Mouse (Mus musculus): ENCODE data around the gene Eomes. TPM values are rescaled to one million over a fixed set of nuclear protein-coding genes. Genes with fewer than 3 reads are reported as not detected.

Gene Eomes
- total RNA-seq (2014; rRNA removed): not detected in 2 replicates
- polyA plus RNA-seq (2012; rRNA removed): 0.11 TPM in 1 of 2 replicates, not detected in the other

DNA sequence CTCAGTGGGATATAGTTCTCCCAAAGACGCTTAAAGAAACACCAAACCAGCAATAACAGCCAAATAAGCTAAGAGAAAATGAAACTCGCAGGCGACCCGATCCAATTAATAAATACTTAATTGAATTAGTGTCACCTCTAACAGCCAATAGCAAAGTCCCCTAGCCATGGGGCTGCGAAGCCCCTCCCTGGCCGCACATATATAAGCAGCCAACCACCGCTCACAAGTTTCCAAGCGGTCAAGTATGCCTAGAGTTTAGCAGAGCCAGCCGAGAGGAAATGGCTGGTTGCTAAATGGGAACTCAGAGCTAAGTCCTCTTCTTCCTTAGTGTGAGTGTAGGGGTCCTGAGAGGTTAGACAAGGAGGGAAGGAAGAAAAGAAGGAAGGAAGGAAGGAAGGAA, at the start of gene Eomes:
Gene Eomes, plus strand, starts transcription at position 252 of the 400 bp plus-strand sequence.
- H3K4me3 ChIP-seq (ENCODE audit: insufficient read depth, low read depth, low read length): peak within 1 kb of the TSS; percentile 33; the same call in 1 of the 2 replicates
- no peak within 1 kb of the TSS for H3K9ac ChIP-seq (ENCODE audit: low read depth, low read length)
- H3K27ac ChIP-seq (replicated peaks; ENCODE audit: insufficient read depth, low read depth, low read length): no peak within 1 kb of the TSS
- H3K79me2 ChIP-seq (ENCODE audit: control insufficient read depth, insufficient read depth, low read length): no peaks in the 10 kb centered on the region
- H3K4me1 ChIP-seq (ENCODE audit: control insufficient read depth, insufficient read depth, low read length): no peaks in the 10 kb centered on the region; the same call in 1 of the 2 replicates
- H3K36me3 ChIP-seq (ENCODE audit: control insufficient read depth, insufficient read depth, low read length): no peaks in the 10 kb centered on the region
- peaks cover 26% of the 10 kb centered on the region for H3K27me3 ChIP-seq (ENCODE audit: control insufficient read depth, insufficient read depth, low read length)
- WGBS: 2% methylated on average over 9 of the region's 9 CpGs
- TF ChIP-seq POLR2A (IDR thresholded peaks at IDR 0.05; ENCODE audit: extremely low read depth, insufficient read depth, low read length): no peak
- TF ChIP-seq CTCF (IDR thresholded peaks at IDR 0.05; ENCODE audit: low read depth, low read length): no peak
- DNase-seq (ENCODE audit: extremely low read depth, low read depth, low spot score): no peak

- Histone ChIP-seq H3K27ac (replicated peaks; ENCODE audit: insufficient read depth, low read depth, low read length) (no peak overlapping the region), H3K9ac (ENCODE audit: low read depth, low read length) (no peak overlapping the region), H3K27me3 (ENCODE audit: control insufficient read depth, insufficient read depth, low read length) (no peaks in the 10 kb centered on the region; the same call in 1 of the 2 replicates), H3K4me3 (ENCODE audit: insufficient read depth, low read depth, low read length) (no peak overlapping the region), H3K4me1 (ENCODE audit: control insufficient read depth, insufficient read depth, low read length) (no peaks in the 10 kb centered on the region), H3K79me2 (ENCODE audit: control insufficient read depth, insufficient read depth, low read length) (no peaks in the 10 kb centered on the region), H3K36me3 (ENCODE audit: control insufficient read depth, insufficient read depth, low read length) (no peaks in the 10 kb centered on the region)
- WGBS: 43% methylated on average over 9 of the region's 9 CpGs
- TF ChIP-seq POLR2A (IDR thresholded peaks at IDR 0.05; ENCODE audit: extremely low read depth, insufficient read depth, low read length): no peak
- no peak for TF ChIP-seq CTCF (IDR thresholded peaks at IDR 0.05; ENCODE audit: low read depth, low read length)
- no peak for DNase-seq (ENCODE audit: extremely low read depth, low read depth, low spot score)
Measured at GRCm38 (mm10) chr9:118444809-118445208, 33.2 kb upstream of the Eomes start.

GRCm38 (mm10) chr9:118449336-118449735, 28.7 kb upstream of the Eomes start:
- no peaks in the 10 kb centered on the region for H3K79me2 ChIP-seq (ENCODE audit: control insufficient read depth, insufficient read depth, low read length)
- WGBS: 84% methylated on average over 8 of the region's 8 CpGs
- no peak overlapping the region for H3K4me3 ChIP-seq (ENCODE audit: insufficient read depth, low read depth, low read length)
- DNase-seq (ENCODE audit: extremely low read depth, low read depth, low spot score): no peak
- H3K36me3 ChIP-seq (ENCODE audit: control insufficient read depth, insufficient read depth, low read length): no peaks in the 10 kb centered on the region
- H3K27ac ChIP-seq (replicated peaks; ENCODE audit: insufficient read depth, low read depth, low read length): no peak overlapping the region
- TF ChIP-seq CTCF (IDR thresholded peaks at IDR 0.05; ENCODE audit: low read depth, low read length) (no peak), POLR2A (IDR thresholded peaks at IDR 0.05; ENCODE audit: extremely low read depth, insufficient read depth, low read length) (no peak)
- no peaks in the 10 kb centered on the region for H3K4me1 ChIP-seq (ENCODE audit: control insufficient read depth, insufficient read depth, low read length)
- H3K27me3 ChIP-seq (ENCODE audit: control insufficient read depth, insufficient read depth, low read length): no peaks in the 10 kb centered on the region
- H3K9ac ChIP-seq (ENCODE audit: low read depth, low read length): no peak overlapping the region

GRCm38 (mm10) chr9:118453427-118453826, 24.6 kb upstream of the Eomes start:
- H3K4me1 ChIP-seq (ENCODE audit: control insufficient read depth, insufficient read depth, low read length): no peaks in the 10 kb centered on the region
- WGBS: 46% methylated on average over 9 of the region's 9 CpGs
- no peak overlapping the region for H3K4me3 ChIP-seq (ENCODE audit: insufficient read depth, low read depth, low read length)

DNA sequence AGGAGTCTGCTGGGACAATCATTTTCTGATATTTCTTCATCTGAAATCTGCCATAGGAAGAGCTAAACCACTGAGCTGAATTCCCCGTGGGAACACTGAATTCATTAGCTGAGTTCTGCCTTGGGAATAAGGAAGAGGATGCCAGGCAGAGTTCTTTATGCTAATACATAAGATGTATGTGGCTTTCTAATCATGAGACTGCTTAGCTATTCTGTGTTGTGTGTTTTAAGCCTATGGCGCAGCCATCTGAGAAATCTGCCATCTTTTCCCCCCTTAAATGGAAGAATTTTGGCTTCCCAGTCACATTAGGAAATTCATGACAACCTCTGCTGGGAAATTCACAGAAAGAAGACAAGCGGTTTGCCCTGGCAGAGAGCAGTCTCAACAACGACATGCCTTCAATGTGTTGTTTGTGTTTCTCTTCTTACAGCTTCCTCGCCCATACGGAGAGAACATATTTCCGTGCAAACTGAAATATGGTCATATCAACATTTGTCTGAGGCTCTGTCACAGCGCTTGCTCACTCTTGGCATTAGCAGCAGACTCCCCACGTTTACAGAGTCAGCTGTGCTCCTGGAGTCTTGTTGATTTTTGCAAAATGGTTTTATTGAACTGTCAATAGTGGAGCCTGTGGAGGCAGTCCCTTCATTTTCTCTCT, 22.7 kb upstream of the Eomes start:
- Histone ChIP-seq H3K4me3 (ENCODE audit: insufficient read depth, low read depth, low read length) (no peak overlapping the region), H3K79me2 (ENCODE audit: control insufficient read depth, insufficient read depth, low read length) (no peaks in the 10 kb centered on the region), H3K9ac (ENCODE audit: low read depth, low read length) (no peak overlapping the region), H3K4me1 (ENCODE audit: control insufficient read depth, insufficient read depth, low read length) (no peaks in the 10 kb centered on the region), H3K36me3 (ENCODE audit: control insufficient read depth, insufficient read depth, low read length) (no peaks in the 10 kb centered on the region), H3K27ac (replicated peaks; ENCODE audit: insufficient read depth, low read depth, low read length) (no peak overlapping the region), H3K27me3 (ENCODE audit: control insufficient read depth, insufficient read depth, low read length) (0 out of 2 replicates have a peak, but pooled peaks cover 7% of the 10 kb centered on the region)
- no peak for DNase-seq (ENCODE audit: extremely low read depth, low read depth, low spot score)
- TF ChIP-seq CTCF (IDR thresholded peaks at IDR 0.05; ENCODE audit: low read depth, low read length): no peak
- TF ChIP-seq POLR2A (IDR thresholded peaks at IDR 0.05; ENCODE audit: extremely low read depth, insufficient read depth, low read length): no peak
- 64% methylated on average over 9 of the region's 9 CpGs for WGBS

More at GRCm38 (mm10) chr9:118453427-118453826, 24.6 kb upstream of the Eomes start:
- no peaks in the 10 kb centered on the region for H3K36me3 ChIP-seq (ENCODE audit: control insufficient read depth, insufficient read depth, low read length)
- no peaks in the 10 kb centered on the region for H3K79me2 ChIP-seq (ENCODE audit: control insufficient read depth, insufficient read depth, low read length)
- DNase-seq (ENCODE audit: extremely low read depth, low read depth, low spot score): no peak
- TF ChIP-seq CTCF (IDR thresholded peaks at IDR 0.05; ENCODE audit: low read depth, low read length) (no peak), POLR2A (IDR thresholded peaks at IDR 0.05; ENCODE audit: extremely low read depth, insufficient read depth, low read length) (no peak)
- 0 out of 2 replicates have a peak, but pooled peaks cover 7% of the 10 kb centered on the region for H3K27me3 ChIP-seq (ENCODE audit: control insufficient read depth, insufficient read depth, low read length)
- no peak overlapping the region for H3K9ac ChIP-seq (ENCODE audit: low read depth, low read length)
- no peak overlapping the region for H3K27ac ChIP-seq (replicated peaks; ENCODE audit: insufficient read depth, low read depth, low read length)

DNA sequence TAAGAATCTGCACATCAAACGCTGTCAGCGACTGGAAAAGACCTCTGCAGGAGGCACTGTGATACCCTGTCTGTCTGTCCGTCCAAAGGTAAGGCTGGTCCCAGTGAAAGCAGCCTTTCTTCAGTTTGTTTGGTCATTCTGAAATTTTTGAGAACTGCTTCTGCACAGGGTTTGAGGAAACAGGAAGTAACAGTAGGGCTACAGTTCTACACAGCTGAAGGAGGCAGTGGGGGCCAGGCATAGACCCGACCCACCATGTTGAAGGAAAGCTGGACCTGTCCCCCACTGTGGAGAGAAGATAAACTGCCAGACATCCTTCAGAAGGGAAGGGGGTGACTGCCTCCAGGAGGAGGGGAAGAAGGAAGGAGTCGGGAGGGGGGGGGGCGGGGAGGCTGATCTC, 21.6 kb upstream of the Eomes start:
- Histone ChIP-seq H3K9ac (ENCODE audit: low read depth, low read length) (no peak overlapping the region), H3K4me1 (ENCODE audit: control insufficient read depth, insufficient read depth, low read length) (no peaks in the 10 kb centered on the region), H3K4me3 (ENCODE audit: insufficient read depth, low read depth, low read length) (no peak overlapping the region), H3K27ac (replicated peaks; ENCODE audit: insufficient read depth, low read depth, low read length) (no peak overlapping the region), H3K36me3 (ENCODE audit: control insufficient read depth, insufficient read depth, low read length) (no peaks in the 10 kb centered on the region), H3K27me3 (ENCODE audit: control insufficient read depth, insufficient read depth, low read length) (0 out of 2 replicates have a peak, but pooled peaks cover 7% of the 10 kb centered on the region), H3K79me2 (ENCODE audit: control insufficient read depth, insufficient read depth, low read length) (no peaks in the 10 kb centered on the region)
- no peak for TF ChIP-seq POLR2A (IDR thresholded peaks at IDR 0.05; ENCODE audit: extremely low read depth, insufficient read depth, low read length)
- TF ChIP-seq CTCF (IDR thresholded peaks at IDR 0.05; ENCODE audit: low read depth, low read length): no peak
- DNase-seq (ENCODE audit: extremely low read depth, low read depth, low spot score): no peak
- 35% methylated on average over 5 of the region's 6 CpGs for WGBS
